In genomic region chr8:123682073-123682761, GRCm38 (mm10) we compare ENCODE assay signal across 9 mouse cellular contexts. TPM values are rescaled to one million over a fixed set of nuclear protein-coding genes. Genes with fewer than 3 reads are reported as not detected.
DNase-seq lines count a peak whose midpoint lies in the region; ATAC-seq and TF ChIP-seq lines count a peak whose summit lies in the region.
"Had no signal": no experiment of that assay in that cellular context is flagged by ENCODE, and none has a peak within 500 bp of the region (broad histone marks: within the 10 kb centered on the region; RNA-seq: fewer than 3 reads in every experiment).

No protein-coding gene starts in this region.

- no peak overlapping the region for H3K9ac ChIP-seq in stomach, embryonic 16.5 days (ENCODE audit: low read length)

- DNase-seq in gastrocnemius, postnatal 10 days, result peak; percentile 29
- no peak for DNase-seq in gastrocnemius, postnatal 36 days
- peak; percentile 98 for DNase-seq in ES-CJ7 (ENCODE audit: low read depth, low spot score)
- DNase-seq in embryo, embryonic 9.5 days (ENCODE audit: extremely low spot score), result peak; percentile 88
- peak; percentile 32 for DNase-seq in kidney, adult 2 months
- DNase-seq in lung, adult 2 months, result peak; percentile 13
- DNase-seq in urinary bladder, adult 2 months (ENCODE audit: low spot score), result no peak

- 37% methylated on average over 18 of the region's 18 CpGs for WGBS in kidney, adult 2 months
- 26% methylated on average over 18 of the region's 18 CpGs for WGBS in lung, adult 2 months
- 22% methylated on average over 18 of the region's 18 CpGs for WGBS in stomach, embryonic 16.5 days

- no peaks in the 10 kb centered on the region for H3K36me3 ChIP-seq in kidney, adult 2 months (ENCODE audit: control insufficient read depth, insufficient read depth, low read length)
- no peaks in the 10 kb centered on the region for H3K36me3 ChIP-seq in stomach, embryonic 16.5 days (ENCODE audit: control insufficient read depth, insufficient read depth, low read length)
- H3K36me3 ChIP-seq: G1E had no signal

- no peak for TF ChIP-seq CTCF in kidney, adult 2 months (conservative IDR thresholded peaks at IDR 0.05; ENCODE audit: insufficient read depth, insufficient read length, low read depth, low read length)
- TF ChIP-seq CTCF in lung, adult 2 months (IDR thresholded peaks at IDR 0.05; ENCODE audit: insufficient read depth, low read length), result no peak

- ATAC-seq in stomach, embryonic 16.5 days (ENCODE audit: insufficient read depth, low FRiP score), result peak; percentile 84

- H3K4me1 ChIP-seq in kidney, adult 2 months (ENCODE audit: control insufficient read depth, insufficient read depth, low read length), result no peaks in the 10 kb centered on the region
- H3K4me1 ChIP-seq in lung, adult 2 months (ENCODE audit: control insufficient read depth, insufficient read depth, low read length), result no peaks in the 10 kb centered on the region
- H3K4me1 ChIP-seq in stomach, embryonic 16.5 days (ENCODE audit: control insufficient read depth, insufficient read depth, low read length), result peaks cover 5% of the 10 kb centered on the region

- no peaks in the 10 kb centered on the region for H3K9me3 ChIP-seq in stomach, embryonic 16.5 days (replicated peaks; ENCODE audit: control insufficient read depth, low read length)

- no peak for TF ChIP-seq POLR2A in kidney, adult 2 months (IDR thresholded peaks at IDR 0.05; ENCODE audit: low read depth, low read length)
- TF ChIP-seq POLR2A in lung, adult 2 months (IDR thresholded peaks at IDR 0.05; ENCODE audit: borderline replicate concordance, extremely low read depth, low read depth, low read length), result no peak

- H3K27me3 ChIP-seq in kidney, adult 2 months (replicated peaks; ENCODE audit: control insufficient read depth, insufficient read depth, low read length), result no peaks in the 10 kb centered on the region
- no peaks in the 10 kb centered on the region for H3K27me3 ChIP-seq in stomach, embryonic 16.5 days (ENCODE audit: control insufficient read depth, insufficient read depth, low read length)

- H3K27ac ChIP-seq in kidney, adult 2 months (ENCODE audit: insufficient read depth, low read depth, low read length), result no peak overlapping the region
- H3K27ac ChIP-seq in stomach, embryonic 16.5 days (ENCODE audit: low read length), result no peak overlapping the region

- intact Hi-C loops in gastrocnemius, postnatal 36 days (cut with DNase I), result no loop called here

- H3K4me2 ChIP-seq in stomach, embryonic 16.5 days (ENCODE audit: low read depth, low read length), result no peak overlapping the region

- no peak overlapping the region for H3K4me3 ChIP-seq in kidney, adult 2 months (ENCODE audit: insufficient read depth, low read depth, low read length)
- H3K4me3 ChIP-seq in lung, adult 2 months (replicated peaks; ENCODE audit: extremely low read depth, low read depth, low read length), result no peak overlapping the region
- H3K4me3 ChIP-seq in stomach, embryonic 16.5 days (replicated peaks; ENCODE audit: low read length), result no peak overlapping the region

RNA-seq across cellular contexts. Expression of gene Rhou, which starts 28.5 kb away (rescaled TPM):
- 1 to 10 TPM; 4.1 to 4.7 TPM for total RNA-seq in gastrocnemius, postnatal 10 days (2021)
- total RNA-seq in gastrocnemius, postnatal 36 days (2021), result 10 to 100 TPM; 12.8 to 14.7 TPM
- polyA plus RNA-seq in kidney, adult 2 months (2012; rRNA removed), result 3.4 and 4.6 TPM in 2 replicates
- 5.0 and 8.0 TPM in 2 replicates for polyA plus RNA-seq in lung, adult 2 months (2012; rRNA removed)
- polyA plus RNA-seq in stomach, embryonic 16.5 days (2015; fragmentation: Nextera tagmentation; extraction: Ambion mirVana), result 7.8 and 8.7 TPM in 2 replicates
- polyA plus RNA-seq in urinary bladder, adult 2 months (2012; rRNA removed), result 20.1 and 21.4 TPM in 2 replicates
- polyA plus RNA-seq: G1E had no signal

Comparison
In these comparisons a context has a peak if more than half of its experiments do, and no peak if none do; other contexts are left out.
1. DNase-seq: peak in gastrocnemius, postnatal 10 days (single experiment), ES-CJ7 (single experiment), embryo, embryonic 9.5 days (single experiment), kidney, adult 2 months (single experiment) and lung, adult 2 months (single experiment); none in gastrocnemius, postnatal 36 days (0 of 2) and urinary bladder, adult 2 months (single experiment).